In the genomic region with DNA sequence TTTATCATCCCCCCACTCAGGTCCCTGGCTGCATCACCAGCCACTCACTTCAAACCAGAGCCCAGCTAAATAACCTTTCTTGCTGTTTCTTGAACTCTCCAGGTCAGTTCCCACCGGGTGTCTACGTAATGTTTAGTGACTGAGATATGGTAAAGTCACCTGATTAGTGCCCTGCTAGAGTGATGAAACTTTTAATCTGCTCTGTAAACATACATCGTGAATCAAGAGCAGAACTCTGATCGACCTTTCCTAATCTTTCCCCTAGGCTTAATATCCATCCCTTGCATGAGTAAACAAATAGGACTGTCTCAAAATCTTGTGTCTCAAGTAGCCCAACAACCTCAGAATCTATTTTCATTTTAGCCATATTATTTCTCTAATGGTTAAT, we compare ENCODE assay signal across 14 mouse cellular contexts. TPM values are rescaled to one million over a fixed set of nuclear protein-coding genes. Genes with fewer than 3 reads are reported as not detected.
A peak's percentile ranks its signal among the peaks of the same experiment; 100 is the strongest.
DNase-seq lines count a peak whose midpoint lies in the region; ATAC-seq and TF ChIP-seq lines count a peak whose summit lies in the region.
"Had no signal": no experiment of that assay in that cellular context is flagged by ENCODE, and none has a peak within 500 bp of the region (broad histone marks: within the 10 kb centered on the region; RNA-seq: fewer than 3 reads in every experiment).

No protein-coding gene starts in this region.

- H3K27ac ChIP-seq in heart, embryonic 12.5 days (ENCODE audit: poor library complexity, severe bottlenecking): no peak overlapping the region
- peak overlapping the region; percentile 89 for H3K27ac ChIP-seq in lung, postnatal 0 days (ENCODE audit: low read length)
- no peak overlapping the region for H3K27ac ChIP-seq in limb, embryonic 15.5 days
- no peak overlapping the region for H3K27ac ChIP-seq in stomach, embryonic 16.5 days (ENCODE audit: low read length)

- H3K9ac ChIP-seq in heart, embryonic 12.5 days: peak overlapping the region; percentile 66; the same call in 1 of the 2 replicates
- H3K9ac ChIP-seq in lung, postnatal 0 days (replicated peaks; ENCODE audit: low read depth): no peak overlapping the region
- no peak overlapping the region for H3K9ac ChIP-seq in limb, embryonic 15.5 days
- H3K9ac ChIP-seq in stomach, embryonic 16.5 days (ENCODE audit: low read length): no peak overlapping the region

- TF ChIP-seq CTCF in lung, postnatal 0 days (IDR thresholded peaks at IDR 0.05): no peak

- WGBS in heart, embryonic 12.5 days: 17% methylated on average over 4 of the region's 4 CpGs
- WGBS in lung, postnatal 0 days: 16% methylated on average over 4 of the region's 4 CpGs
- 73% methylated on average over 4 of the region's 4 CpGs for WGBS in limb, embryonic 15.5 days
- WGBS in stomach, embryonic 16.5 days: 30% methylated on average over 4 of the region's 4 CpGs

- peak overlapping the region; percentile 73 for H3K4me2 ChIP-seq in heart, embryonic 12.5 days
- peak overlapping the region; percentile 69 for H3K4me2 ChIP-seq in lung, postnatal 0 days (replicated peaks; ENCODE audit: low read depth, low read length)
- H3K4me2 ChIP-seq in limb, embryonic 15.5 days: no peak overlapping the region
- H3K4me2 ChIP-seq in stomach, embryonic 16.5 days (ENCODE audit: low read depth, low read length): peak overlapping the region; percentile 70

- peak overlapping the region; percentile 53; the same call in 1 of the 2 replicates for H3K4me3 ChIP-seq in heart, embryonic 12.5 days
- H3K4me3 ChIP-seq in lung, postnatal 0 days (ENCODE audit: low read depth, low read length): peak overlapping the region; percentile 53
- 0 out of 2 replicates have a peak overlapping the region, but pooled peaks have one; percentile 58 for H3K4me3 ChIP-seq in limb, embryonic 15.5 days
- peak overlapping the region; percentile 65 for H3K4me3 ChIP-seq in stomach, embryonic 16.5 days (replicated peaks; ENCODE audit: low read length)

- peaks cover 15% of the 10 kb centered on the region for H3K4me1 ChIP-seq in heart, embryonic 12.5 days (replicated peaks)
- H3K4me1 ChIP-seq in lung, postnatal 0 days (ENCODE audit: insufficient read depth, low read depth, low read length): no peaks in the 10 kb centered on the region; the same call in 1 of the 2 replicates
- H3K4me1 ChIP-seq in limb, embryonic 15.5 days: peaks cover 5% of the 10 kb centered on the region; the same call in 1 of the 2 replicates
- H3K4me1 ChIP-seq in stomach, embryonic 16.5 days (ENCODE audit: control insufficient read depth, insufficient read depth, low read length): peaks cover 12% of the 10 kb centered on the region

- H3K9me3 ChIP-seq in heart, embryonic 12.5 days (replicated peaks): no peaks in the 10 kb centered on the region
- no peaks in the 10 kb centered on the region for H3K9me3 ChIP-seq in lung, postnatal 0 days (ENCODE audit: low read length)
- no peaks in the 10 kb centered on the region for H3K9me3 ChIP-seq in limb, embryonic 15.5 days
- H3K9me3 ChIP-seq in stomach, embryonic 16.5 days (replicated peaks; ENCODE audit: control insufficient read depth, low read length): no peaks in the 10 kb centered on the region

- no peak for ATAC-seq in heart, embryonic 12.5 days (ENCODE audit: insufficient number of reproducible peaks, low FRiP score)
- ATAC-seq in lung, postnatal 0 days: no peak
- no peak for ATAC-seq in limb, embryonic 15.5 days (ENCODE audit: insufficient number of reproducible peaks, low FRiP score, low TSS enrichment, low read depth)
- no peak for ATAC-seq in stomach, embryonic 16.5 days (ENCODE audit: insufficient read depth, low FRiP score)
- ATAC-seq: forebrain, embryonic 14.5 days had no signal

- H3K27me3 ChIP-seq in heart, embryonic 12.5 days (replicated peaks): no peaks in the 10 kb centered on the region
- no peaks in the 10 kb centered on the region for H3K27me3 ChIP-seq in lung, postnatal 0 days (replicated peaks; ENCODE audit: insufficient read depth, low read length)
- H3K27me3 ChIP-seq in limb, embryonic 15.5 days: no peaks in the 10 kb centered on the region
- H3K27me3 ChIP-seq in stomach, embryonic 16.5 days (ENCODE audit: control insufficient read depth, insufficient read depth, low read length): no peaks in the 10 kb centered on the region
- H3K27me3 ChIP-seq: CH12.LX had no signal

- DNase-seq in heart, adult 11 months: no peak
- no peak for DNase-seq in lung, postnatal 0 days (ENCODE audit: low spot score)
- DNase-seq in lung, postnatal 25 days (ENCODE audit: low spot score): no peak
- DNase-seq in T-cell, adult 2 months (ENCODE audit: low spot score): no peak
- DNase-seq in layer of hippocampus, adult 8-10 months (ENCODE audit: low spot score in 2 of 2): no peak
- DNase-seq: adrenal gland, postnatal 10 days; cerebellum, adult 9-11 months; kidney, adult 18-20 months; thymus, postnatal 36 days had no signal

- peaks cover 10% of the 10 kb centered on the region for H3K36me3 ChIP-seq in heart, embryonic 12.5 days
- H3K36me3 ChIP-seq in lung, postnatal 0 days (ENCODE audit: insufficient read depth, low read length): no peaks in the 10 kb centered on the region
- no peaks in the 10 kb centered on the region for H3K36me3 ChIP-seq in limb, embryonic 15.5 days
- no peaks in the 10 kb centered on the region for H3K36me3 ChIP-seq in stomach, embryonic 16.5 days (ENCODE audit: control insufficient read depth, insufficient read depth, low read length)

- TF ChIP-seq EP300 in lung, postnatal 0 days (IDR thresholded peaks at IDR 0.05): no peak

RNA-seq across cellular contexts. Expression of a gene that starts 1.5 kb away (rescaled TPM):
- 27.4 and 28.9 TPM in 2 replicates for polyA plus RNA-seq in heart, embryonic 12.5 days (2016; fragmentation: Nextera tagmentation; extraction: Ambion mirVana)
- 18.4 and 21.0 TPM in 2 replicates for polyA plus RNA-seq in lung, postnatal 0 days (2015; fragmentation: Nextera tagmentation; extraction: Ambion mirVana)
- 13.8 and 19.5 TPM in 2 replicates for polyA plus RNA-seq in limb, embryonic 15.5 days (2015; fragmentation: Nextera tagmentation; extraction: Ambion mirVana)
- 27.0 and 27.6 TPM in 2 replicates for polyA plus RNA-seq in stomach, embryonic 16.5 days (2015; fragmentation: Nextera tagmentation; extraction: Ambion mirVana)
- 1 to 10 TPM; 5.8 to 9.3 (median 7.3) TPM for total RNA-seq in layer of hippocampus, adult 8-10 months (2022)

RNA-seq across cellular contexts. Expression of a gene that starts 36.1 kb away (rescaled TPM):
- polyA plus RNA-seq in heart, embryonic 12.5 days (2016; fragmentation: Nextera tagmentation; extraction: Ambion mirVana): 11.0 and 12.1 TPM in 2 replicates
- 17.7 and 21.2 TPM in 2 replicates for polyA plus RNA-seq in lung, postnatal 0 days (2015; fragmentation: Nextera tagmentation; extraction: Ambion mirVana)
- 16.7 and 19.2 TPM in 2 replicates for polyA plus RNA-seq in limb, embryonic 15.5 days (2015; fragmentation: Nextera tagmentation; extraction: Ambion mirVana)
- 17.8 TPM in 2 replicates for polyA plus RNA-seq in stomach, embryonic 16.5 days (2015; fragmentation: Nextera tagmentation; extraction: Ambion mirVana)
- 1 to 10 TPM; 6.8 to 8.9 (median 7.8) TPM for total RNA-seq in layer of hippocampus, adult 8-10 months (2022)

RNA-seq across cellular contexts. Expression of a gene that starts 36.6 kb away (rescaled TPM):
- 46.5 and 47.8 TPM in 2 replicates for polyA plus RNA-seq in heart, embryonic 12.5 days (2016; fragmentation: Nextera tagmentation; extraction: Ambion mirVana)
- polyA plus RNA-seq in lung, postnatal 0 days (2015; fragmentation: Nextera tagmentation; extraction: Ambion mirVana): 94.5 and 94.8 TPM in 2 replicates
- 67.3 and 71.8 TPM in 2 replicates for polyA plus RNA-seq in limb, embryonic 15.5 days (2015; fragmentation: Nextera tagmentation; extraction: Ambion mirVana)
- 66.4 and 75.2 TPM in 2 replicates for polyA plus RNA-seq in stomach, embryonic 16.5 days (2015; fragmentation: Nextera tagmentation; extraction: Ambion mirVana)
- total RNA-seq in layer of hippocampus, adult 8-10 months (2022): 10 to 100 TPM; 44.1 to 52.0 (median 45.9) TPM
